Mouse (Mus musculus) retina, adult 2 months (tissue): ENCODE data around the gene Ovgp1.
"Not testable (repeated sequence)": the region's sequence is repeated elsewhere in the genome, so short reads cannot be mapped to it uniquely, and the experiment has no call there.

Experiments
- DNase-seq: peaks from one replicate; pipeline ENCODE4 v3.0.0-alpha.2; 2012; ENCODE audit warnings: low read depth, low spot score

Gene Ovgp1

GRCm38 (mm10) chr3:105973411-105973810, at the start of gene Ovgp1:
Gene Ovgp1, plus strand, starts transcription at chr3:105973711.
- no peak for DNase-seq

DNA sequence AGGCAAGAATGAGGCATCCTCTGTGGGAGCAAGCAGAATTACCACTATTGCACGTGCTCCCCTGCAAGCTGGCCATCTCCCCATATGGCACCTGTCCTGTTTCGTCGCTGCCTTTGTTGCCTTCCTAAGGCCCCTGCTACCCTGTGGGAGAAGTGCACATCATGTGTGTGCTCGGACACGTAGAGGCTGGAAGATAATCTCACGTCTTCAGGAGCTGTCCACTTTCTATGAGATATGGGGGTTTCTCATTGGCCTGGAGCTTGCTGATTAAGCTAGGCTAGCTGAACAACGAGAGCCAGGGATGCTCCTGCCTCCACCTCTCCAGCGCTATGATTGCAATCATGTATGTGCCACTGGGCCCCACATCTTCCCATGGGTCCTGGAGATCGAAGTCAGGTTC, 48.9 kb upstream of the Ovgp1 start:
- DNase-seq = no peak

GRCm38 (mm10) chr3:105927561-105928194, 45.8 kb upstream of the Ovgp1 start:
- DNase-seq = no peak

- DNase-seq = no peak
Observed at GRCm38 (mm10) chr3:105928195-105928569, 45.3 kb upstream of the Ovgp1 start.

GRCm38 (mm10) chr3:105928781-105929180, 44.7 kb upstream of the Ovgp1 start:
- DNase-seq = no peak

GRCm38 (mm10) chr3:105929821-105930220, 43.7 kb upstream of the Ovgp1 start:
- no peak for DNase-seq

DNA sequence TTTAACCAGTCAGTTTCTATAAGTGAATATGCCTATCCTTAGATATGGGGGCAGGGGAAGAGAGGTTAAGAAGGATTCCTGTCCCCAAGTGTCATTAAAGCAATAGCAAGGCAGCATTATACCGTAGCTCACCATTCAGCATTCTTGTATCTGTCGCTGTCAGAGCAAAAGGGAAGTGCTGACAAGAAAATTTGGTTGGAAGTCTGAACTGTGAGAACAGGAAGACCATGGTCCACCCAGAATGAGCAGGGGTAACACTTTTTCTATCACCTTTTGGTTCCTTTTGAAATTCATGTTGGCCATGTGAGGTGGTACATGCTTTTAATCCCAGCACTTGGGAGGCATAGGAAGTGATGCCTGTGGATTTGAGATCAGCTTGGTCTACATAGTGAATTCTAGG, 42.4 kb upstream of the Ovgp1 start:
- DNase-seq = no peak

DNA sequence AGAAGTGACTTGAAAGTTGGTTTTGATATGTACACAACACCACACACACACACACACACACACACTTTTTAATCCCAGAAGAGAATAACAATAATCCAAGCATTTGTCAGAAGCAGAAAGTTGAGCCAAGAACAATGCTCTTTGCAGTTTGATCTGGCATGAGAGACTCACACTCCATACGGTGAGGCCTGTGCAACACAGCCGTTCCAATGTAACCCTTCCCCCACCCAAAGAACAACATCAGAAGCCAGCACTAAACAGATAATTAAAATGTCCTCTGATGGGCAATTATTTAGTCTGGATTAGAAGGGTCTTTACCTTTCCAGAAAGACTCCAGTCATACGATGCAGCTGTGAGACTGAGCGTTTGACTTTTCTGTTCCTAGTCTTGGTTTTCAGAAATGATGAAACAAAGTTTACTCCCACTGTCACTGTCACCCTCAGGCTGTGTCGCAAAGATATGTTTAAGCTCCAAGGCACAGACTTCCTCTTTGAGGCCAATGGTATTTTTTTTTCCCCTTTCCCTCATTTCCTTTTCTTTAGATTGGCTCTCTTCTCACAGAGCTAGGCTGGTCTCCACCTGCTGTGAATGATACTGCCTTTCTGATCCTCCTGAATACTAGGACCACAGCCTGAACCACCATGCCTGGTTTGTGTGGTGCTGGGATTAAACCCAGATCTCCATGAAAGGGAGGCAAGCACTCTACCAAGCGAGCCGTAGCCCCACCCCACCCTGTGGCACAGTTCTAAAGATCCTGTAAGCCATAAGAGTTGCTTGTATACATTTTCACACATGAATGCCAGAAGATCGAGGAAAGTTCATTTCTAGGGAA, 41.1 kb upstream of the Ovgp1 start, which contains the start of gene I830077J02Rik:
Gene I830077J02Rik, minus strand, starts transcription at position 425 of the 832 bp plus-strand sequence.
- no peak for DNase-seq

DNA sequence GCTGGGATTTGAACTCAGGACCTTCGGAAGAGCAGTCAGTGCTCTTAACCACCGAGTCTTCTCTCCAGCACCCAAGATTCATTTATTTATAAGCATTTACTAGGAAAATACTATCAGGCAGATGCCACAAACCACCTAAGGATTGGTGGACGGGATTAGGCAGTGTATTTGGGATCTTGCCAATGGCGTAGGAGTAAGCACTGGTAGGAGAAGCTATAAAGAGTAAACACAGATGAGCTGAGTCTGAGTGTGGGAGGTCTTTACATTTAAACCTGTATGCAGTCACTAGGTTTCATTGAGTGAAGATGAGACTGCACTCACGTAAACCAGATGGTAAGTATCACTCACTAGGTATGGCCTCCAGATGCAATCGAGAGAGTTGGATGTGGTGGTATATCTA, 39.6 kb upstream of the Ovgp1 start:
- DNase-seq = no peak

- DNase-seq = no peak
Observed at GRCm38 (mm10) chr3:105935033-105935432, 38.5 kb upstream of the Ovgp1 start.

DNA sequence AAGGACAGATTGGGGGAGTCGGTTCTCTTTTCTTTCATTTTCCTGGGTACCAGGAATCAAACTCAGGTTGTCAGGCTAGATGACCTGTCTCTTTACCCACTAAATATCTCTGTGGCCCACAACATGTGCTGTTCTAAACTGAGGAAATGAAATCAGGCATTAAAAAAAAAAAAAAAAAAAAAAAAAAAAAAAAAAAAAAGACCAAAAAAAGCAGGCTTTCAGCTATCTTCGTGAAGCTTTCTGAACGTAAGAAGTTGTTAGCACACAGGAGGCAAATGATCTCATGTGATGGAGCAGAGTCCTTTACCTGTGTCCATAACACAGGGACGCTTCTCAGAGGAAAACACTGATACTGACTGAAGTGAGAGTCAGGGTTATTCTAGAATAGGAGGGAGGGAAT, 37.4 kb upstream of the Ovgp1 start:
- DNase-seq = no peak

DNA sequence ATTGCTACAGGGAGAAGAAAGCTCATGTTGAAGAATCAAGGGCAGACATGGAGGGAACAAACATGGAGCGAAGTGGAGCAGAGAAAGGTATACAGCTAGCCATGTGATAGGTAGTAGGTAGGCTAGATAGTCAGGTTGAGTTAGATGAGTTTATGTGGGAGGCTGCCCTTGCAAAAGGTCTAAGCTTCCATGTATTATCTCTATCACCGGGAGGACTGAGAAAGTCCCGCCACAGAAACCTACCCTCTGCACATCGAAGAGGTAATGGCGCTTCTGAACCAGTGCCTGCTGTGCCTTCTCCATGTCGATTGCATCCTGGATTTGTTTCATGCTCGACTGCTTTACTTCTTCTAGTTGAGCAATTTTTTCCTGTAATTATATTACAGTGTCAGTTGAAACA, 22.2 kb upstream of the Ovgp1 start:
- no peak for DNase-seq

DNA sequence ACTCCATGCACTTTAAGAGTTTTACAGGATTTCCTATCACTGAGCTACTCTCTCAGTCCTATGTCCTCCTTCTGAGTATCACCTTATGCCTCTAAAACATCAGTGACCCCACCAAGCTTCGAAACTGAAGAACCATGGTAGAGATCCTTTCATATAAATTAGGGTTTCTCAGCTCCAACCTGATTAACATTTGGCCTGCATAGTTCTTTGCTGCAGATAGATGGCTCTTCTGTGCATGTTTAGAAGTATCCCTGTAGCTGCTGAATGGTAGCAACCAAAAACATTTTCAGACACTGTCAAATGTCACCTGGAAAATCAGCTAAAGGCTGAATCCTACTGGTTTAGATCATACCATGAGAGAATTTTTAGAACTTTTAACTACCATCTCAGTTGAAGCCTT, 16.3 kb upstream of the Ovgp1 start:
- no peak for DNase-seq

DNA sequence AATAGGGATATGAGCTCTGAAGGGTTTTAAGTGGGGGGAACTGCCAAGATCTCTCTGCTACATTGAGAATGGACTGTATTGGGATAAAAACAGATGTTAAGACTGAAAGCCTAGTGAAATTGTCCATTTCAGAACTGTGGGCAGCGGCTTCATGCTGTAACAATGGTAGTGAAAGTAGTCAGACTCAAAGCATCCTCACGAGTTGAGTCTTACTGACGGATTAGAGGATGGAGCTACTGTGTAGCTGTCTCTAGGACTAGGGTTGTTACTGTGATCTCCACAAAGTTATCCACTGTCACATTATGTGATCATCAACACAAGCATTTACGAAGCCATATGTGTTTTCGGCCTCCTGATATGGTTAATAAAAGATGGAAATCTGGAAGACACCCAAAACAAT, 15.3 kb upstream of the Ovgp1 start:
- no peak for DNase-seq

DNA sequence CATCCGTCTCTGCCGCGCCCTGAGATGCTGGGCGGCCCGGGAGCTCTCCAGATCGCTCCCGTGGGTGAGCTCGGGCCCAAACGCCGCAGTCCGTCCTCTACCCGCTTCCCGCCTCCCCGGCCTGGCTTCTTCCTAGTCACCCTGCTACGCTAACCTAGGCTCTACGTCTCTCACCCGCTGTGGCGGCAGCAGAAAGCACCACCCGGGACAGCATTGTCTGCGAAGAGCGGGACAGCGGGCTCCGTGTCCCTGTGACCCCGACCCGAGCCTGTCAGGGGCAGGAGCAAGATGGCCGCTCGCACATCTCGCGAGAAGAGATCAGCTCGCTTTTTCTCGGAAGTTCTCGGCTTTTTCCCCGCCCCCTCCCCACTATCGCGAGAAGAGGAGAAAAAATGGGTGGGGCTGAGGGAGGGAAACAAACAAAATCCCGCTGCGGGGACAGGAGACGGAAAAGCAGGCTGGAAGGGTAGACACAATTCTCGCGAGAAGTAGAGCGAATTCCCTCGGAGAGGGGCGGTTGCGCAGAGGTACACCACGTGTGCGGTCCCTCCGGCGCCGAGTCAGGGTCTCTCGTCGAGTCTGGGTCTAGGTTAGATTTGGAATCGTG, 14.4 kb upstream of the Ovgp1 start, which contains the start of gene Wdr77:
Gene Wdr77, plus strand, starts transcription at position 396 of the 607 bp plus-strand sequence.
- peak; percentile 100 for DNase-seq

GRCm38 (mm10) chr3:105959585-105959984, 13.9 kb upstream of the Ovgp1 start:
- no peak for DNase-seq

- DNase-seq = no peak
Observed at GRCm38 (mm10) chr3:105959999-105960398, 13.5 kb upstream of the Ovgp1 start, which contains the start of gene Atp5f1. Gene Atp5f1, minus strand, starts transcription at chr3:105960099.

- no peak for DNase-seq
Observed at GRCm38 (mm10) chr3:105960700-105961099, 12.8 kb upstream of the Ovgp1 start.

DNA sequence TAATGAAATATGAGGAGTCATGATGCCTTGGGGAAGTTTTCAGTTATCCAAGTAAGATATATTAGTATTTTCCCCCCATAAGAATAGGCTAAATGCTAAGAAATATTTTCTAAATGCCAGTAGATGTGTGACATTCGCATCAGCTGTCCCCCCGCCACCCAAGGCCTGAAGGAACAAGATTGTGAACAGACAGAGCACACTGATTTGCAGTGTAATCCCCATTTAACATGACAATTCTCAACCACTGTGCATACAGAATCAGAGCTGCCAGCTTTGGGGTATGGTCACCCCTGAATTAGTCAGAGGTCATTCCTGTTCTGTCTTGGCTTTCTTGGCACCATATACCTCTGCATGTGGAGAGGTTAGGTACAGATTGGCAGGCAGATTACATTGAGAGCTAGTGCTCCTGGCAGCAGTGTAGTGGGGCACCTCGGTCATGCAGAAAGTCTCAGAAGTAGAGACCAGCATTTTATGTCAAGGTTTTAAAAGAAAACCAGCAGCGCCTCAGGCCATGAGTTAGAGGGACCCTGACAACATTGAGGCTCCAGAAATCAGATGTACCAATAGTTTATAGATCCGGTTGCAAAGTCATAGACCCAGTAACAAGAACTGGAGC, 1.6 kb upstream of the Ovgp1 start:
- no peak for DNase-seq

GRCm38 (mm10) chr3:105974174-105974573, 663 bp downstream of the Ovgp1 start:
- no peak for DNase-seq

DNA sequence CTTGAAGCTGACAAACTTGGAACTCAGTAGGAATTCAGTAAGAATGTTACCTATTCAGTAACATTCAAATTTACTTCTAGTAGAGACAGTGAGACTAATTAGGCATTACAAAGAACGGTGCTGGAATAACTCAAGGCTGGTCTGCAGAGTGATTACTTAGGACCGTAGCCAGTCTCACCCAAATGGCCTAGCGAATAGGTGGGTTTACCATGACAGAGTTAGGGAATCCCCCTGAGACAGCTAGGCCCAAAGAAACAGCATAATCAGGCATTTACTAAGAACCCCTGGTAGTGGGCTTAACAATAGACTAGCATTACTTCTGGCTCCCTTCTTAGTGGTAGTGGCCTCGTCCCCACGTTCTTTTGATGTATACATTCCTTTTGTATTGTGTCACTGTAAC, 16.1 kb downstream of the Ovgp1 start:
- not testable (repeated sequence) for DNase-seq

GRCm38 (mm10) chr3:105991653-105992283, 18.3 kb downstream of the Ovgp1 start:
- peak; percentile 29 for DNase-seq
